Mouse (Mus musculus) MEL (cell line): ENCODE measurements around the gene C2cd4d. TPM values are rescaled to one million over a fixed set of nuclear protein-coding genes. Genes with fewer than 3 reads are reported as not detected.

Experiments used
- DNase-seq: peaks from one replicate; pipeline ENCODE4 v3.0.0; 2011; ENCODE audit warnings: low read depth, low spot score
- H3K27ac ChIP-seq: 2 replicates; pipeline ENCODE4 v1.5.1; 2012; ENCODE audit warnings: low read depth, mild to moderate bottlenecking, control low read depth, low read length, moderate library complexity; ENCODE audit not compliant: control insufficient read depth
- H3K27me3 ChIP-seq, 2 experiments: fragments of 150-350 bp in 1 of 2; sonication (generic) in 1 of 2; 2 replicates each; pipeline ENCODE4 v1.6.1; 2012; ENCODE audit warnings: low read length in 2 of 2, mild to moderate bottlenecking in 2 of 2, improper control_type of control experiment in 1 of 2, moderate library complexity in 1 of 2; ENCODE audit not compliant: insufficient read depth in 2 of 2, control insufficient read depth in 1 of 2
- H3K36me3 ChIP-seq, 2 experiments: 2 replicates each; pipeline ENCODE4 v1.6.1; 2012 to 2014; ENCODE audit warnings: low read length in 2 of 2, improper control_type of control experiment in 1 of 2, inconsistent platforms in 1 of 2, mild to moderate bottlenecking in 1 of 2; ENCODE audit not compliant: insufficient read depth in 2 of 2, control insufficient read depth in 1 of 2
- H3K4me1 ChIP-seq, 2 experiments: fragments of 150-350 bp in 1 of 2; sonication (generic) in 1 of 2; 2 replicates each; pipeline ENCODE4 v1.6.1; 2012; ENCODE audit warnings: low read length in 2 of 2, improper control_type of control experiment in 1 of 2, mild to moderate bottlenecking in 1 of 2; ENCODE audit not compliant: insufficient read depth in 2 of 2, control insufficient read depth in 1 of 2
- H3K4me3 ChIP-seq, 2 experiments: fragments of 150-350 bp in 1 of 2; sonication (generic) in 1 of 2; 2 replicates each; pipeline ENCODE4 v1.5.1; 2012; ENCODE audit warnings: low read depth in 2 of 2, low read length in 2 of 2, mild to moderate bottlenecking in 2 of 2, moderate library complexity in 2 of 2, control low read depth in 1 of 2, improper control_type of control experiment in 1 of 2; ENCODE audit not compliant: control insufficient read depth in 1 of 2, insufficient read depth in 1 of 2
- H3K79me2 ChIP-seq: 2 replicates; pipeline ENCODE4 v1.6.1; 2012; ENCODE audit warnings: mild to moderate bottlenecking, low read length, moderate library complexity; ENCODE audit not compliant: control insufficient read depth, poor library complexity, insufficient read depth
- H3K9ac ChIP-seq: 2 replicates; pipeline ENCODE4 v1.6.1; 2012; ENCODE audit warnings: low read depth, mild to moderate bottlenecking, control low read depth, low read length, moderate library complexity; ENCODE audit not compliant: control insufficient read depth, poor library complexity, severe bottlenecking
- H3K9me3 ChIP-seq: fragments of 150-350 bp; sonication (generic); replicated peaks from 2 replicates; pipeline ENCODE4 v1.6.1; 2012; ENCODE audit warnings: mild to moderate bottlenecking, low read length, improper control_type of control experiment, moderate library complexity; ENCODE audit not compliant: insufficient read depth
- CHD1 ChIP-seq: IDR thresholded peaks from 2 replicates; pipeline ENCODE4 v1.6.1; 2012; ENCODE audit warnings: low read depth, mild to moderate bottlenecking, inconsistent platforms, low read length, improper control_type of control experiment
- CHD2 ChIP-seq: IDR thresholded peaks from 2 replicates; pipeline ENCODE4 v1.6.1; 2011; ENCODE audit warnings: low read length, improper control_type of control experiment
- CTCF ChIP-seq, 3 experiments: IDR thresholded peaks in 2 of 3; conservative IDR thresholded peaks in 1 of 3; 2 replicates each; pipeline ENCODE4 v1.5.1; 2011 to 2012; ENCODE audit warnings: low read length in 3 of 3, low read depth in 2 of 3, mild to moderate bottlenecking in 2 of 3, improper control_type of control experiment in 1 of 3, inconsistent platforms in 1 of 3, mixed read lengths in 1 of 3, moderate library complexity in 1 of 3; ENCODE audit not compliant: control insufficient read depth in 1 of 3, insufficient read depth in 1 of 3, poor library complexity in 1 of 3, severe bottlenecking in 1 of 3
- E2F4 ChIP-seq: IDR thresholded peaks from 2 replicates; pipeline ENCODE4 v1.6.1; 2011; ENCODE audit warnings: low read depth, low read length, improper control_type of control experiment, borderline replicate concordance
- EP300 ChIP-seq, 2 experiments: IDR thresholded peaks; 2 replicates each; pipeline ENCODE4 v1.6.1; 2011; ENCODE audit warnings: improper control_type of control experiment in 2 of 2, low read length in 2 of 2, low read depth in 1 of 2, mild to moderate bottlenecking in 1 of 2
- ETS1 ChIP-seq: IDR thresholded peaks from 2 replicates; pipeline ENCODE4 v1.6.1; 2012; ENCODE audit warnings: low read depth, mild to moderate bottlenecking, inconsistent platforms, low read length, improper control_type of control experiment, moderate library complexity
- GABPA ChIP-seq: IDR thresholded peaks from 2 replicates; pipeline ENCODE4 v1.6.1; 2012; ENCODE audit warnings: low read depth, mild to moderate bottlenecking, inconsistent platforms, low read length, improper control_type of control experiment, moderate library complexity
- HCFC1 ChIP-seq: IDR thresholded peaks from 2 replicates; pipeline ENCODE4 v1.6.1; 2012; ENCODE audit warnings: low read depth, mild to moderate bottlenecking, inconsistent platforms, low read length, improper control_type of control experiment, moderate library complexity
- JUND ChIP-seq: IDR thresholded peaks from 2 replicates; pipeline ENCODE4 v1.6.1; 2011; ENCODE audit warnings: low read depth, mild to moderate bottlenecking, improper control_type of control experiment, low read length
- KAT2A ChIP-seq: conservative IDR thresholded peaks from 2 replicates; pipeline ENCODE4 v1.6.1; 2012; ENCODE audit warnings: low read depth, low read length, improper control_type of control experiment, inconsistent platforms
- MAFK ChIP-seq: IDR thresholded peaks from 2 replicates; pipeline ENCODE4 v1.6.1; 2011; ENCODE audit warnings: low read depth, mild to moderate bottlenecking, low read length, improper control_type of control experiment, borderline replicate concordance
- MAX ChIP-seq: IDR thresholded peaks from 2 replicates; pipeline ENCODE4 v1.6.1; 2011; ENCODE audit warnings: low read length, improper control_type of control experiment
- MAZ ChIP-seq: IDR thresholded peaks from 2 replicates; pipeline ENCODE4 v1.6.1; 2012; ENCODE audit warnings: low read depth, mild to moderate bottlenecking, inconsistent platforms, low read length, improper control_type of control experiment
- MEF2A ChIP-seq: IDR thresholded peaks from 2 replicates; pipeline ENCODE4 v1.6.1; 2014; ENCODE audit warnings: low read depth, mild to moderate bottlenecking, inconsistent platforms, low read length, improper control_type of control experiment; ENCODE audit not compliant: poor library complexity, insufficient replicate concordance, severe bottlenecking; ENCODE audit errors: extremely low read depth
- MYB ChIP-seq: IDR thresholded peaks from 2 replicates; pipeline ENCODE4 v1.6.1; 2011; ENCODE audit warnings: mild to moderate bottlenecking, low read depth, low read length, improper control_type of control experiment
- MYC ChIP-seq: IDR thresholded peaks from 2 replicates; pipeline ENCODE4 v1.6.1; 2011; ENCODE audit warnings: low read depth, mild to moderate bottlenecking, low read length, improper control_type of control experiment, moderate library complexity
- NELFE ChIP-seq: IDR thresholded peaks from 2 replicates; pipeline ENCODE4 v1.6.1; 2011; ENCODE audit warnings: low read depth, low read length, improper control_type of control experiment
- NRF1 ChIP-seq: IDR thresholded peaks from 2 replicates; pipeline ENCODE4 v1.6.1; 2014; ENCODE audit warnings: low read depth, mild to moderate bottlenecking, inconsistent platforms, low read length, improper control_type of control experiment, moderate library complexity; ENCODE audit not compliant: poor library complexity, insufficient read depth, severe bottlenecking
- POLR2A ChIP-seq, 2 experiments: IDR thresholded peaks; 2 replicates each; pipeline ENCODE4 v1.6.1; 2011 to 2012; ENCODE audit warnings: low read length in 2 of 2, mild to moderate bottlenecking in 2 of 2, control low read depth in 1 of 2, improper control_type of control experiment in 1 of 2, low read depth in 1 of 2, moderate library complexity in 1 of 2; ENCODE audit not compliant: control insufficient read depth in 1 of 2, insufficient read depth in 1 of 2, poor library complexity in 1 of 2
- POLR2AphosphoS2 ChIP-seq: IDR thresholded peaks from 2 replicates; pipeline ENCODE4 v1.6.1; 2011; ENCODE audit warnings: low read length, improper control_type of control experiment
- POLR2AphosphoS5 ChIP-seq: IDR thresholded peaks from 2 replicates; pipeline ENCODE4 v1.6.1; 2012; ENCODE audit warnings: low read depth, borderline replicate concordance, mild to moderate bottlenecking, inconsistent platforms, low read length, moderate library complexity, mixed read lengths
- RAD21 ChIP-seq: IDR thresholded peaks from 2 replicates; pipeline ENCODE4 v1.6.1; 2011; ENCODE audit warnings: mild to moderate bottlenecking, low read depth, low read length, improper control_type of control experiment
- USF1 ChIP-seq: IDR thresholded peaks from 2 replicates; pipeline ENCODE4 v1.6.1; 2014; ENCODE audit warnings: low read depth, mild to moderate bottlenecking, inconsistent platforms, low read length, improper control_type of control experiment, moderate library complexity
- USF2 ChIP-seq, 2 experiments: IDR thresholded peaks; 2 replicates each; pipeline ENCODE4 v1.6.1; 2011 to 2012; ENCODE audit warnings: improper control_type of control experiment in 2 of 2, low read length in 2 of 2, borderline replicate concordance in 1 of 2, inconsistent platforms in 1 of 2, low read depth in 1 of 2, mild to moderate bottlenecking in 1 of 2; ENCODE audit not compliant: insufficient read depth in 1 of 2
- ZC3H11A ChIP-seq: IDR thresholded peaks from 2 replicates; pipeline ENCODE4 v1.6.1; 2012; ENCODE audit warnings: low read depth, mild to moderate bottlenecking, inconsistent platforms, low read length, improper control_type of control experiment
- ZNF384 ChIP-seq: IDR thresholded peaks from 2 replicates; pipeline ENCODE4 v1.6.1; 2012; ENCODE audit warnings: low read depth, mild to moderate bottlenecking, inconsistent platforms, low read length, improper control_type of control experiment
- polyA plus RNA-seq, 2 experiments: library from polyadenylated mRNA; stranded (reverse) in 1 of 2; unstranded in 1 of 2; fragments of >175 nt in 1 of 2; fragments of >200 nt in 1 of 2; gene quantifications; 2 replicates each; pipeline versions ENCODE4 v1.2.1 to v1.2.4; 2012; ENCODE audit warnings: low replicate concordance in 2 of 2, low read depth in 1 of 2; ENCODE audit not compliant: insufficient read length in 2 of 2, insufficient read depth in 1 of 2, missing spikeins in 1 of 2
- total RNA-seq: library from RNA; depleted of rRNA; stranded (reverse); fragments of 300-350 nt; gene quantifications from 2 replicates; pipeline ENCODE4 v1.2.3, GENCODE M21; 2012

The C2cd4d gene
- total and polyA plus RNA-seq, 3 experiments, result not detected

DNA sequence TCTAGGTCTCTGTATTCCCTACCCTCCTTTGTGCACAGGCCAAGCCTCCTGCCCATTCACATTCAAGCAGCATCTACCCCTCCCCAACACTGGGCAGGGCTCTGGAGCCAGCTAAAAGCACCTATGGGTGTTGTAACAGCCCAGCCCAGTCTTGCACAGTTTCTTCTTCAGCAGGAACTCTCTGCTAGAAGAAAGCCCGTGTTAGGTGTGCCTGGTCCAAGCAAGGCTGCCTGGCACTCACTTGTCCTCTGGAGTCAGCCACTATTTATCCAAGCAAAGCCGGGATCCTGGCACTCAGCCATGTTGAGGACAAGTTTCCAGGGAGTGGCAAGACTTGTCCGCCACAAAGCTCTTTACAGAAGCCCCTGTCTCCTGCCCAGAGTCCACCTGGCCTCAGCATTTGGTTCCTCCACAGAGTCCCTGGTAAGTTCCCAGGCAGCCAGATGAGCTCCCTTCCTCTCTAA, 20.2 kb upstream of the C2cd4d start, which contains the start of gene Them5:
Gene Them5 (plus strand): TSS at position 141 of the 464 bp plus-strand sequence.
- Histone ChIP-seq H3K4me1 (no peaks in the 10 kb centered on the region), H3K27me3 (peaks cover 9% of the 10 kb centered on the region in 2 experiments; a peak in 3 of 4 replicates), H3K4me3 (no peak within 1 kb of the TSS), H3K27ac (no peak within 1 kb of the TSS), H3K79me2 (no peaks in the 10 kb centered on the region), H3K9ac (no peak within 1 kb of the TSS), H3K36me3 (no peaks in the 10 kb centered on the region), H3K9me3 (no peaks in the 10 kb centered on the region)
- TF ChIP-seq NRF1 (no peak), MAZ (no peak), E2F4 (no peak), USF1 (no peak), JUND (no peak), POLR2AphosphoS2 (no peak), NELFE (no peak), CHD1 (no peak), MYC (no peak), HCFC1 (no peak), CTCF (IDR thresholded peaks at IDR 0.05 in 2 of 3, conservative IDR thresholded peaks at IDR 0.05 in 1 of 3; ENCODE audit: control insufficient read depth in 1 of 3, insufficient read depth in 1 of 3, low read depth in 2 of 3, low read length in 3 of 3, poor library complexity in 1 of 3, severe bottlenecking in 1 of 3) (no peak)
- DNase-seq, result no peak

- H3K27me3 ChIP-seq, result peaks cover 9% of the 10 kb centered on the region in 2 experiments; a peak in 3 of 4 replicates
- H3K36me3 ChIP-seq, result no peaks in the 10 kb centered on the region
- H3K9ac ChIP-seq, result no peak overlapping the region
- no peak overlapping the region for H3K4me3 ChIP-seq
- H3K27ac ChIP-seq, result no peak overlapping the region
- TF ChIP-seq MYB (no peak), NRF1 (no peak), USF2 (IDR thresholded peaks at IDR 0.05; ENCODE audit: borderline replicate concordance in 1 of 2, insufficient read depth in 1 of 2, low read depth in 1 of 2, low read length in 2 of 2) (no peak), POLR2A (IDR thresholded peaks at IDR 0.05; ENCODE audit: control insufficient read depth in 1 of 2, insufficient read depth in 1 of 2, low read depth in 1 of 2, low read length in 2 of 2, poor library complexity in 1 of 2) (no peak), MAX (no peak), KAT2A (no peak), ETS1 (no peak), POLR2AphosphoS5 (no peak), ZC3H11A (no peak), POLR2AphosphoS2 (no peak), RAD21 (no peak), MEF2A (no peak), HCFC1 (no peak), ZNF384 (no peak), EP300 (IDR thresholded peaks at IDR 0.05; ENCODE audit: low read depth in 1 of 2, low read length in 2 of 2) (no peak), CHD2 (no peak), MAFK (no peak), GABPA (no peak)
- TF ChIP-seq, all 39 proteins: peak for 0
- H3K9me3 ChIP-seq, result no peaks in the 10 kb centered on the region
- H3K4me1 ChIP-seq, result no peaks in the 10 kb centered on the region
- no peak for DNase-seq
- H3K79me2 ChIP-seq, result no peaks in the 10 kb centered on the region
These were observed 19.7 kb upstream of the C2cd4d start for GRCm38 (mm10) chr3:94342552-94342951.
